18 mouse cellular contexts compared by ENCODE assay signal in the genomic region with DNA sequence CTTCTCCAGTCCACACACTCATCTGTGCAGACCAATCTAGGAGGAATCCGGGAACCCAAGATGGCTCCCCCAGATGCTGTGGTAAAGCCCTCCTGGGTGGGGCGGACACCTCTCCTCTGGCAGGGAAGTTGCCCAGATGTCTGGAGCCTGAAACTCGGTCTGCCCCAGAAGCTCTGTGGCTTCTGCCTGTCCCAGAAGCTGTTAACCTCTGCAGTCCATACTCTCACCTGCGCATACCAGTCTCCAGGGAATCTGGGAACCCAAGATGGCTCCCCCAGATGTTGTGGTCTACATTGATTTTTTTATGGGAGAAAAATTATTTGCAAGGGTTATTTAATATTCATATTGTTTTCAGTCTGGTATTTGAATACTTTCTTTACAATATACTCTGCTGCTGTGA. TPM values are rescaled to one million over a fixed set of nuclear protein-coding genes. Genes with fewer than 3 reads are reported as not detected.
"Had no signal": no experiment of that assay in that cellular context is flagged by ENCODE, and none has a peak within 500 bp of the region (broad histone marks: within the 10 kb centered on the region; RNA-seq: fewer than 3 reads in every experiment).

No protein-coding gene starts in this region.

- H3K4me1 ChIP-seq: neural tube, embryonic 13.5 days; neural tube, embryonic 15.5 days; stomach, embryonic 15.5 days had no signal

- H3K9me3 ChIP-seq: neural tube, embryonic 13.5 days; neural tube, embryonic 15.5 days; stomach, embryonic 15.5 days had no signal

- H3K27me3 ChIP-seq: neural tube, embryonic 13.5 days; neural tube, embryonic 15.5 days; stomach, embryonic 15.5 days had no signal

- H3K4me3 ChIP-seq: neural tube, embryonic 13.5 days; neural tube, embryonic 15.5 days; stomach, embryonic 15.5 days had no signal

- H3K9ac ChIP-seq: neural tube, embryonic 13.5 days; neural tube, embryonic 15.5 days; stomach, embryonic 15.5 days had no signal

- H3K27ac ChIP-seq: neural tube, embryonic 13.5 days; neural tube, embryonic 15.5 days; stomach, embryonic 15.5 days; stomach, postnatal 0 days had no signal

- DNase-seq: retina, postnatal 1 day; right cerebral cortex, adult 18-20 months; right cerebral cortex, postnatal 14 days; right cerebral cortex, postnatal 25 days; right cerebral cortex, postnatal 4 days; spleen, adult 18-20 months; thymus, adult 18-20 months; thymus, adult 2 months; thymus, postnatal 14 days; thymus, postnatal 25 days; thymus, postnatal 36 days; thymus, postnatal 4 days had no signal

- H3K4me2 ChIP-seq: neural tube, embryonic 13.5 days; neural tube, embryonic 15.5 days; stomach, embryonic 15.5 days had no signal

- H3K36me3 ChIP-seq: neural tube, embryonic 13.5 days; neural tube, embryonic 15.5 days; stomach, embryonic 15.5 days had no signal

RNA-seq across cellular contexts. Expression of a gene that starts 58.4 kb away (rescaled TPM):
- total RNA-seq: neutrophil, adult 5-6 weeks had no signal
- polyA plus RNA-seq: spleen, adult 2 months; thymus, adult 2 months had no signal
